Mouse (Mus musculus) midbrain, embryonic 12.5 days (tissue): ENCODE results near the gene Vps8. TPM values are rescaled to one million over a fixed set of nuclear protein-coding genes. Genes with fewer than 3 reads are reported as not detected.

Source experiments
- ATAC-seq: fragments of 200-750 bp; cut with Nextera tagmentation; 2 replicates; pipeline ENCODE4 v1.8.0; 2017; ENCODE audit warnings: low read depth, moderate TSS enrichment, moderate library complexity; ENCODE audit not compliant: low FRiP score
- H3K27ac ChIP-seq: fragments of 300-500 bp; sonication (generic); replicated peaks from 2 replicates; pipeline ENCODE4 v1.5.1; 2016; ENCODE audit warnings: mild to moderate bottlenecking
- H3K27me3 ChIP-seq: fragments of 300-500 bp; sonication (generic); 2 replicates; pipeline ENCODE4 v1.6.1; 2016; ENCODE audit warnings: mild to moderate bottlenecking
- H3K36me3 ChIP-seq: fragments of 300-500 bp; sonication (generic); 2 replicates; pipeline ENCODE4 v1.6.1; 2016
- H3K4me1 ChIP-seq: fragments of 300-500 bp; sonication (generic); 2 replicates; pipeline ENCODE4 v1.6.1; 2016
- H3K4me2 ChIP-seq: fragments of 300-500 bp; sonication (generic); replicated peaks from 2 replicates; pipeline ENCODE4 v1.6.1; 2016; ENCODE audit warnings: mild to moderate bottlenecking, moderate library complexity
- H3K4me3 ChIP-seq: fragments of 300-500 bp; sonication (generic); 2 replicates; pipeline ENCODE4 v1.5.1; 2016; ENCODE audit warnings: mild to moderate bottlenecking
- H3K9ac ChIP-seq: fragments of 300-500 bp; sonication (generic); replicated peaks from 2 replicates; pipeline ENCODE4 v1.6.1; 2016; ENCODE audit warnings: mild to moderate bottlenecking, moderate library complexity
- H3K9me3 ChIP-seq: fragments of 300-500 bp; sonication (generic); 2 replicates; pipeline ENCODE4 v1.6.1; 2016; ENCODE audit warnings: mild to moderate bottlenecking
- WGBS: fragments of 180-500 bp; shearing (Covaris S2); methylation state at CpG from one replicate; pipeline ENCODE4 v1.1.7; 2016; 5-methylcytosine and 5-hydroxymethylcytosine counted together
- polyA plus RNA-seq: library from polyadenylated mRNA; unstranded; fragments of >200 nt; fragmentation: Nextera tagmentation; extraction: Ambion mirVana; gene quantifications from 2 replicates; pipeline ENCODE4 v1.2.1, GENCODE M21; 2016

The Vps8 gene
- polyA plus RNA-seq, 1 experiment from 2014 or later = 32.5 TPM

- Histone ChIP-seq H3K27me3 (no peaks in the 10 kb centered on the region), H3K27ac (no peak overlapping the region), H3K9me3 (no peaks in the 10 kb centered on the region), H3K36me3 (peaks cover 13% of the 10 kb centered on the region; the same call in 1 of the 2 replicates), H3K4me1 (0 out of 2 replicates have a peak, but pooled peaks cover 2% of the 10 kb centered on the region), H3K9ac (no peak overlapping the region), H3K4me2 (no peak overlapping the region), H3K4me3 (no peak overlapping the region)
- no peak for ATAC-seq
- WGBS = 92% methylated on average over 6 of the region's 6 CpGs
Measured at GRCm38 (mm10) chr16:21563322-21563721, 140.4 kb downstream of the Vps8 start.

GRCm38 (mm10) chr16:21567093-21567492 lies 144.2 kb downstream of the Vps8 start:
- Histone ChIP-seq H3K27me3 (no peaks in the 10 kb centered on the region), H3K9ac (no peak overlapping the region), H3K4me1 (0 out of 2 replicates have a peak, but pooled peaks cover 2% of the 10 kb centered on the region), H3K4me3 (no peak overlapping the region), H3K27ac (no peak overlapping the region), H3K4me2 (no peak overlapping the region), H3K36me3 (peaks cover 3% of the 10 kb centered on the region; the same call in 1 of the 2 replicates), H3K9me3 (no peaks in the 10 kb centered on the region)
- ATAC-seq = no peak
- 96% methylated on average over 5 of the region's 5 CpGs for WGBS

GRCm38 (mm10) chr16:21569952-21570351 lies 147.0 kb downstream of the Vps8 start:
- H3K4me3 ChIP-seq = no peak overlapping the region
- H3K27ac ChIP-seq = no peak overlapping the region
- no peak for ATAC-seq
- H3K4me1 ChIP-seq = no peaks in the 10 kb centered on the region
- H3K9me3 ChIP-seq = no peaks in the 10 kb centered on the region
- H3K36me3 ChIP-seq = peaks cover 3% of the 10 kb centered on the region; the same call in 1 of the 2 replicates
- H3K4me2 ChIP-seq = no peak overlapping the region
- WGBS = 88% methylated on average over 7 of the region's 7 CpGs
- H3K9ac ChIP-seq = no peak overlapping the region
- H3K27me3 ChIP-seq = no peaks in the 10 kb centered on the region

- Histone ChIP-seq H3K9me3 (no peaks in the 10 kb centered on the region), H3K9ac (no peak overlapping the region), H3K4me3 (no peak overlapping the region), H3K36me3 (peaks cover 3% of the 10 kb centered on the region; the same call in 1 of the 2 replicates), H3K27me3 (no peaks in the 10 kb centered on the region), H3K27ac (no peak overlapping the region), H3K4me1 (peaks cover 2% of the 10 kb centered on the region), H3K4me2 (no peak overlapping the region)
- 87% methylated on average over 5 of the region's 5 CpGs for WGBS
- ATAC-seq = no peak
Measured at GRCm38 (mm10) chr16:21570786-21571185, 147.9 kb downstream of the Vps8 start.

GRCm38 (mm10) chr16:21576000-21576420 lies 153.1 kb downstream of the Vps8 start:
- H3K27ac ChIP-seq = peak overlapping the region; percentile 31; the same call in 1 of the 2 replicates
- 49% methylated on average over 10 of the region's 10 CpGs for WGBS
- H3K4me2 ChIP-seq = no peak overlapping the region
- H3K27me3 ChIP-seq = no peaks in the 10 kb centered on the region
- no peaks in the 10 kb centered on the region for H3K9me3 ChIP-seq
- 0 out of 2 replicates have a peak, but pooled peaks cover 2% of the 10 kb centered on the region for H3K36me3 ChIP-seq
- H3K4me3 ChIP-seq = no peak overlapping the region
- H3K9ac ChIP-seq = no peak overlapping the region
- H3K4me1 ChIP-seq = peaks cover 9% of the 10 kb centered on the region
- peak; percentile 72 for ATAC-seq

GRCm38 (mm10) chr16:21589110-21589509 lies 166.2 kb downstream of the Vps8 start:
- no peaks in the 10 kb centered on the region for H3K9me3 ChIP-seq
- H3K4me1 ChIP-seq = no peaks in the 10 kb centered on the region
- no peak overlapping the region for H3K4me3 ChIP-seq
- no peak overlapping the region for H3K4me2 ChIP-seq
- WGBS = 95% methylated on average over 6 of the region's 6 CpGs
- no peak overlapping the region for H3K27ac ChIP-seq
- no peak overlapping the region for H3K9ac ChIP-seq
- H3K36me3 ChIP-seq = no peaks in the 10 kb centered on the region
- ATAC-seq = no peak
- no peaks in the 10 kb centered on the region for H3K27me3 ChIP-seq

GRCm38 (mm10) chr16:21590806-21591205 lies 167.9 kb downstream of the Vps8 start:
- Histone ChIP-seq H3K4me1 (no peaks in the 10 kb centered on the region), H3K4me2 (no peak overlapping the region), H3K36me3 (no peaks in the 10 kb centered on the region), H3K27me3 (no peaks in the 10 kb centered on the region), H3K4me3 (no peak overlapping the region), H3K9me3 (no peaks in the 10 kb centered on the region), H3K27ac (no peak overlapping the region), H3K9ac (no peak overlapping the region)
- 78% methylated on average over 5 of the region's 5 CpGs for WGBS
- ATAC-seq = no peak

- Histone ChIP-seq H3K4me3 (no peak overlapping the region), H3K9me3 (no peaks in the 10 kb centered on the region), H3K9ac (no peak overlapping the region), H3K27ac (no peak overlapping the region), H3K4me2 (no peak overlapping the region), H3K4me1 (no peaks in the 10 kb centered on the region), H3K27me3 (no peaks in the 10 kb centered on the region), H3K36me3 (no peaks in the 10 kb centered on the region)
- ATAC-seq = no peak
- WGBS = 94% methylated on average over 2 of the region's 2 CpGs
Measured at GRCm38 (mm10) chr16:21591511-21591910, 168.6 kb downstream of the Vps8 start.

GRCm38 (mm10) chr16:21595539-21595938 lies 172.6 kb downstream of the Vps8 start:
- Histone ChIP-seq H3K36me3 (no peaks in the 10 kb centered on the region), H3K4me2 (no peak overlapping the region), H3K27ac (no peak overlapping the region), H3K4me3 (no peak overlapping the region), H3K27me3 (no peaks in the 10 kb centered on the region), H3K9me3 (no peaks in the 10 kb centered on the region), H3K9ac (no peak overlapping the region), H3K4me1 (no peaks in the 10 kb centered on the region)
- no peak for ATAC-seq
- 78% methylated on average over 6 of the region's 6 CpGs for WGBS

GRCm38 (mm10) chr16:21604354-21604753 lies 181.4 kb downstream of the Vps8 start:
- no peaks in the 10 kb centered on the region for H3K9me3 ChIP-seq
- H3K27me3 ChIP-seq = no peaks in the 10 kb centered on the region
- 87% methylated on average over 6 of the region's 6 CpGs for WGBS
- no peak overlapping the region for H3K4me2 ChIP-seq
- H3K27ac ChIP-seq = no peak overlapping the region
- no peak overlapping the region for H3K4me3 ChIP-seq
- H3K36me3 ChIP-seq = no peaks in the 10 kb centered on the region
- H3K4me1 ChIP-seq = peaks cover 6% of the 10 kb centered on the region; the same call in 1 of the 2 replicates
- ATAC-seq = no peak
- no peak overlapping the region for H3K9ac ChIP-seq

- Histone ChIP-seq H3K27ac (no peak overlapping the region), H3K4me2 (no peak overlapping the region), H3K9ac (no peak overlapping the region), H3K4me3 (no peak overlapping the region), H3K9me3 (no peaks in the 10 kb centered on the region), H3K36me3 (no peaks in the 10 kb centered on the region), H3K4me1 (peaks cover 6% of the 10 kb centered on the region; the same call in 1 of the 2 replicates), H3K27me3 (no peaks in the 10 kb centered on the region)
- WGBS = 91% methylated on average over 6 of the region's 6 CpGs
- ATAC-seq = no peak
Measured at GRCm38 (mm10) chr16:21606249-21607020, 183.5 kb downstream of the Vps8 start.

- Histone ChIP-seq H3K27me3 (no peaks in the 10 kb centered on the region), H3K9me3 (no peaks in the 10 kb centered on the region), H3K36me3 (peaks cover under 1% of the 10 kb centered on the region; the same call in 1 of the 2 replicates), H3K4me3 (no peak overlapping the region), H3K4me1 (peaks cover 6% of the 10 kb centered on the region; the same call in 1 of the 2 replicates), H3K9ac (no peak overlapping the region), H3K4me2 (no peak overlapping the region), H3K27ac (no peak overlapping the region)
- WGBS = 86% methylated on average over 8 of the region's 8 CpGs
- ATAC-seq = no peak
Measured at GRCm38 (mm10) chr16:21607021-21607650, 184.2 kb downstream of the Vps8 start.
